Mouse (Mus musculus) urinary bladder, postnatal 25 days (tissue): Measurements from ENCODE around the gene Scp2.
A peak's percentile ranks its signal among the peaks of the same experiment; 100 is the strongest.
"Not testable (repeated sequence)": the region's sequence is repeated elsewhere in the genome, so short reads cannot be mapped to it uniquely, and the experiment has no call there.

ENCODE experiments used
- DNase-seq: peaks from one replicate; pipeline ENCODE4 v3.0.0; 2022; ENCODE audit warnings: low spot score

The Scp2 gene

DNA sequence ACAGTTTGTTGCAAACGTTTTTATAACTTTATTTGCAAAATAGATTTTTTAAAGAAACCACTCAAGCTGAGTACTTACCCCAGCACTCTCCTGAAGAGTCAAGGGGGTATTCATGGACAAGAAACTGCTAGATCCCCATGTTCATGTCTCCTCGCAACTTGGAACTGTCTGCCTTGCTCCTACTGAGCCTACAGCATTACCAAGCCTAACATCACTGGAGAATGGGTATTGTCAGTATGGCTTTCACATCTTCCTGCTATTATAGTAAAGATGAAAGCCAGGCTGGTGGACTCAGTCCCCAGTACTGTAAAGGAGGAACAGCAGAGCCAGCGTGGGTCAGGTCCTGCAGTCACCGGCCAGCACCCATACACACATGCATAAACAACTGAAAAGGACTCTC lies 48.5 kb downstream of the Scp2 start, which contains the start of gene Podn:
Podn (minus strand) TSS at position 101 of the 400 bp plus-strand sequence.
- no peak for DNase-seq

DNA sequence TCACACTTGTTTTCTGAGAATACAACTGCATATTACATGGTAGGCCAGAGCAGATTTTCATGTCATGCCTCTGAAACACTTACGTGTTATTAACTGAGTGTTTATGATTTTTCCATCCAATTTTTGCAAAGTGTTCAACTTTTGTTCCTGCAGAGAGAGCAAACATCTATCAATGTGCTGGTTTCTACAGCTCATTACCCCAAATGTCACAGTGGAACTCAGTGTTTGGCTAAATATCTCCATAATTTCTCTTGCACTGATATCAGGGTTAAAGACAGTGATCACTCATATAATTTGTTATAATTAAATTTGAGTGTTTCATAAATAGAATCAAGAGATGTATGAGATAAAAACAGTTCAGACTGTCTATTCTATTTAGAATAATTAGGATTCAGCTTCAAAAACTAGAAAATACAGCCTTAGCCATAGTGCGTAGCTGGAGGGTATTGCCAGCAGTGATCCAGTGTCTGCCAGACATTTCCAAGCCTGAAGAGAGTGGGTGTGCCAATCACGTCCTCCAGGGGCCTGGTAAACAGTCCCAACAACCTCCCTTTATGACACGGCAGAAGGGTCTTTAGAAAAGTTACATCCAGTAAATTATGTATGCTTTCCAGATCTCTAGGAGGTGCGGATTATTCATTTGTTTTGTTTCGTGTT lies 51.9 kb downstream of the Scp2 start:
- DNase-seq = no peak

GRCm38 (mm10) chr4:108083993-108084392 lies 60.8 kb downstream of the Scp2 start:
- no peak for DNase-seq

GRCm38 (mm10) chr4:108083032-108083735 lies 61.6 kb downstream of the Scp2 start:
- no peak for DNase-seq

DNA sequence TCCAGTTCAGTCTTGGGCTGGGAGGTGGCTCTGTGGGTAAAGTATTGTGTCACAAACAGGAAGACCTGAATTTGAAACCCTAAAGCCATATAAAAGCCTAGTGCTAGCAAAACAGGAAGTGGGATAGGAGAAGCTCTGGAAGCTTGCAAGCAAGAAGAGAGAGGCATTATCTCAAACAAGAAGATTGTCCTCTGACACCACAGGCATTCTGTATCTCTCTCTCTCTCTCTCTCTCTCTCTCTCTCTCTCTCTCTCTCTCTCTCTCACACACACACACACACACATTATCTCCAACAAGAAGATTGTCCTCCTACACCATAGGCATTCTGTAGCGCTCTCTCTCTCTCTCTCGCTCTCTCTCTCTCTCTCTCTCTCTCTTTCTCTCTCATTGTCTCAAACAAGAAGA lies 62.4 kb downstream of the Scp2 start:
- no peak for DNase-seq

- DNase-seq = no peak
Observed at GRCm38 (mm10) chr4:108080876-108081275, 63.9 kb downstream of the Scp2 start.

DNA sequence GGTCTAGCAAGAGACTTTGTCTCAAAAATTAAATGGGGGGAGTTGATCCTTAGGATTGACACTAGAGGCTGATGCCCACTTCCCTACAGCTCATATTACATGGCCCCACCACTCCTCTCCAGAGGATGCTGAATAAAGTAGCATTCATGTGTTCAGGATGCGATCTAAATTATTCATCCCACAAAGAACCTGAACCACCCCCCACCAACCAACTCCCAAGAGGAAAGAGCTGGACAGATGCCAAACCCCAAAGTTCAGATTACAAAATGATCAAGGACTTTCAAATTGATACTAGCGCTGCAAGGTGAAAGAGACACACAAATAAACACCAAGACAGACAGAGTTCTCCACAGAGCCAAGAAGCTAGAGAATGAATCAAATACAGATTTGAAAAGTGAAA lies 65.0 kb downstream of the Scp2 start:
- DNase-seq = no peak

- not testable (repeated sequence) for DNase-seq
Observed at GRCm38 (mm10) chr4:108079191-108079590, 65.6 kb downstream of the Scp2 start.

- DNase-seq = no peak
Observed at GRCm38 (mm10) chr4:108077224-108077955, 67.4 kb downstream of the Scp2 start.

GRCm38 (mm10) chr4:108074204-108074823 lies 70.5 kb downstream of the Scp2 start:
- DNase-seq = no peak

- DNase-seq = no peak
Observed at GRCm38 (mm10) chr4:108072086-108072485, 72.7 kb downstream of the Scp2 start.

DNA sequence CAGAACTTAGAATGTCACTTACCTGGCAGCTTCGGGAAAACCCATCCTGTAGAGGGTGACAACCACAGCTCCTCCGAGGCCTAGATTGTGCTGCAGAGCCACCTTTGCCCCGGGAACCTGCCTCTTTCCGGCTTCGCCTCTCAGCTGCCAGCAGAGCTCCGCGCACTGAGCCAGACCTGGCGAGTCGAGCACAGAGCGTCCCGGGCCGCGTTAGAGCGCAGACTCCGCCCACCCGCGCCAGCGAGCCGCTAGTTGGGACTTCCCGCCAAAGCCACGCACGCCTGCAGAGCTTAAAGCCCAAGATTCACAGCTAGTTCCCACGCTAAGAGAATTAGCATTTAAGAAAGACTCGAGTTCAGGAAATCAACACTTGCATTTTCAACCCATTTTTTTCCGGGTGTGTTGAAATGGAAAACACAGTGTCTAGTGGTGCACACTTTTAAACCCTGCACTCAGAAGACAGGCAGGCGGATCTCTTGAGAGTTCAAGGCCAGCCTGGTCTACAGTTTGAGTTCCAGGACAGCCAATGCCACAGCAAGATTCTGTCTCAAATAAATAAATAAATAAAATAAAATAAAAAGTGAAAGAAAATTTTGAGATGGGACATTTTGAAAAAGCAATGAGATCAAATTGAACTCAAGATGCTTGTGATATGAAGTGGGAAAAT lies 73.4 kb downstream of the Scp2 start:
- DNase-seq = peak; percentile 93

DNA sequence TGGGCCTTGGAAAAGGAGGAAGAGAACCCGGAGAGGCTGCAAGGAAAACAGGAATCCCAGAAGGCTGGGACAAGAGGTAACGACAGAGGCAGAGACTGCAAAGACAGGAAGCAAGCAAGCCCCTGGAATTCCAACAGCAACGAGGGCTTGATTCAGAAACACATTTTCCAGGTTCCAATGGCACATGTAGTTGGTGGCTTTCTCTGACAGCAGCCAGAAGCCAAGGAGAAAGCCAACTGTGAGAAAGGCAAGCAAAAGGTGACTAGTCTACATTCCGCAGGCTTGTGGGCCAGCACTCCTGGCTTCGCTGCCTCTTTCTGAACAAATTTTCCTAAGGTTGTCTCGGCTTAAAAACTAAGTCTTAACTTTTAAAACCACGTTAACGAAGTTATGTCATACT lies 74.1 kb downstream of the Scp2 start:
- DNase-seq = no peak

- no peak for DNase-seq
Observed at GRCm38 (mm10) chr4:108070286-108070685, 74.5 kb downstream of the Scp2 start.

DNA sequence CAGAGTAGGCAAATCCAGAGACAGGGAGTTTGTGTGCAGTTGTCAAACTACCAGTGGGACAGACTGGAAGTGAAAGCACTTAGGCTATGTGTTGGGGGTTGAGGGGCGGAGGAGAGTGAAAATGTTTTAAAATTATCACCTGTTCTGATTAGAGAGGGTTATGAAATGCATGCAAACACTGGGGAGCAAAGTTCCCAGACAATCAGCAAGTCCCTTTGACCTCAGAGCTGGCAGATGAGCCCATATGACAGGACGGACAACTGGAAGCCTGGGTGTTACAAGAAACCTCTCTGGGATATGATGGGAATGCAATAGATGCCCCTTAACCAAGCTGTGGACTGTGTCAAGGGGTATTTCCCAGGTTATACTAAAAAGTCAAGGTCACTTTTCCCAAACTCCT lies 76.7 kb downstream of the Scp2 start:
- no peak for DNase-seq

DNA sequence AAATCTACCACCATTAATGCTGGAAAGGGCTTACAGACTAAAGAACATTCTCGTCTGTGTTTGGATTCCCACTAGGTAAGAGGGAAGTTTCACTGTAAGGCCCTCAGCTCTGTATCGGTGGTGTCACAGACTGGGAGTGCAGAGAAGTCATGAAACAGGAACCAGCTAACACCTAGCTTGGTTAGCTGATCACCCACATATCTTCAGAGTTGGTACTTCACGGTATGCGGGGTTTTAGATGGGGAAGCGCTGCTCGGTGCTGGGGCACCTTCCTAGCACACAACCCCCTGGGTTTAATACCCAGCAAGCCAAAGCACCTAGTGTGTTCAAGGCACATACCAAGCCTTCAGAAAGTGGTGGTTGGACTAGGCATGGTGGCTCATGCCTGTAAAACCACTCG lies 77.5 kb downstream of the Scp2 start:
- no peak for DNase-seq

- DNase-seq = no peak
Observed at GRCm38 (mm10) chr4:108066569-108066968, 78.2 kb downstream of the Scp2 start.

- no peak for DNase-seq
Observed at GRCm38 (mm10) chr4:108065176-108065844, 79.5 kb downstream of the Scp2 start.

DNA sequence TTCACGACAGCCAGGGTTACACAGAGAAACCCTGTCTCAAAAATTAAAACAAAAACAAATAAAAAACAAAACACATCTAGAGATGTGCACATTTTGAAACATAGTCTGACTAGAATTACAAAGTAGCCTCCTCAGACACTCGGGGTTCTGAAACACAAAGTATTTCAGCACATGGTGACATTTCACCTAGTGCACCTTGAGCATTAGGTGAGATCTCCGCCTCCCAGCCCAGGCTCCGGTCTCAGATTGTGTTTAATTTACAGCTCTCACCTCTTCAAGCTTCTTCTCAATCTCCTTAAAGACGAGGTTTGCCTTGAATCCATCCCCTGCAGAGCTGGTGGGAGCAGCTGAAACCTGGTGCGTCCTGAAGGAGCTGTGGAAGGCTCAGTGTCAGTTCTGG lies 81.2 kb downstream of the Scp2 start:
- no peak for DNase-seq

DNA sequence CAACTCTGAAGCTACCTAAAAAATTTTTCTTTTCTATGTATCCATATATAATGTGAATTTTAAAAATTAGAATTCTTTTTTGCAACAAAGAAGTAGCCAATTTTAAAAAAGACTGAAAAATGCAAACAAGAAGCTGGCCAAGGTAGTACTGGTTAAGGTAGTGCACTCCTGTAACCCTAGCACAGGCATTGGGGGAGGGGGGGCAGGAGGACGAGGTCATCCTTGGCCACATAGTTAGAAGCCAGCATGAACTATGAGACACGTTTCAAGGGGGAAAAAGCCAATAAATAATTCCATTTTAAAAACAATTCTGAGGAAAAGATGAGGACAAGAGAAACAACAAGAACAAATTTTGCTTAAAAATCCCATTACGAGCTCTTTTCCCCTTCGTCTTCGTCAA lies 82.3 kb downstream of the Scp2 start:
- no peak for DNase-seq

DNA sequence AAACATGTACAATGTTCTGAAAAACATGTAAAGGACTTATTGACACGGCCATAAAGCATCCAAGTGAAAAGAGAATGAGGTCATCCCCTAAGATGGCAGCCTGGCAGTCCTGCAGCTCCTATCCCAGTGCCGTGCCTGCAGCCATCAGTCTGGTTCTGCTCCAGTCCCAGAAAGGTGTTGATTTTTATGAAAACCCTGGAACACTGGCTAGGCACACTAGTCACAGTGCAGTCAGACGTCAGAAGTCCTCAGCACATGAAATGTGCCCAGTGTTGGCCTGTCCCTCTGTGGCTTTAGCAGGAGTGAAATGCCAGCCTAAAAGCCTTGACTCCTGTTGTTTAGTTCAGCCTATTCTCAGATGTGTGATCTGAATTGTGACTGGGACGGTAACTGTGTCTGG lies 84.0 kb downstream of the Scp2 start:
- no peak for DNase-seq
